Mouse (Mus musculus): ENCODE data around the gene Tjap1.

Gene Tjap1

DNA sequence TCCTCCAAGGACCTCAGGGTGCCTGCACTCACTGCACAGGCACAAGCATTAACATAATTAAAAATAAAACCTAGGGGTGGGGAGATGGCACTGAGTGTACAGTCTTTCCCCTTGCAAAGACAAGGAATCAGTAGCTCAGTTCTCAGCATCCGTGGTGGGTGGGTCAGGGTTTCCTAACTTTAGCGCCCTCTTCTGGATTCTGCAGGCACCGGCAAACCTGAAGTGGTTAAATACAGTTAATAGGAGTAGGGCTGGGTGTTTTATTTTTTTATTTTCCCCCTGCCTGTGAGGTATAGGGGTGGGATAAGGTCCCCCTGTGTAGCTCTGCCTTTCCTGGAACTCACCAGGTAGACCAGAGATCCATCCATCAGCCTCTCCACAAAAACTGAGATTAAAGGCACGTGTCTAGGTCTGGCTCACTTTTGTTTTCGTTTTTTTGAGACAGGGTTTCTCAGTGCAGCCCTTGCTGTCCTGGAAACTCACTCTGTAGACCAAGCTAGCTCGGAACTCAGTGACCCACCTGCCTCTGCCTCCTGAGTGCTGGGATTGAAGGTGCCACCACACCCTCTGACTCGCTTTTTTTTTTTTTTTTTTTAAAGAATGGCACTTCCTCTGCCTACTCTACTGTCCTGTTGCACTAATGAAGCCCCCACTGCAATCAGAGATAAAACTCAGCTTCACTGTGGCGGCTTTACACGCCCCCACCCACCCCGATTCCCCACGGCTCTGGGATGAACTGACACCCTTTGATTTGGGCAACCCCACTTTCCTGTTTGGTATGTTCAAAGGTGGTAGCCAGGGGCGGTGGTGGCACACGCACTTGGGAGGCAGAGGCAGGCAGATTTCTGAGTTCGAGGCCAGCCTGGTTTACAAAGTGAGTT lies 30.0 kb downstream of the Tjap1 start:
- peak; percentile 69 for DNase-seq (ENCODE audit: low spot score)

- DNase-seq (ENCODE audit: low spot score), result no peak
Measured at GRCm38 (mm10) chr17:46251174-46251573, 31.7 kb downstream of the Tjap1 start.

- no peak for DNase-seq (ENCODE audit: low spot score)
Measured at GRCm38 (mm10) chr17:46248189-46248522, 34.7 kb downstream of the Tjap1 start.

DNA sequence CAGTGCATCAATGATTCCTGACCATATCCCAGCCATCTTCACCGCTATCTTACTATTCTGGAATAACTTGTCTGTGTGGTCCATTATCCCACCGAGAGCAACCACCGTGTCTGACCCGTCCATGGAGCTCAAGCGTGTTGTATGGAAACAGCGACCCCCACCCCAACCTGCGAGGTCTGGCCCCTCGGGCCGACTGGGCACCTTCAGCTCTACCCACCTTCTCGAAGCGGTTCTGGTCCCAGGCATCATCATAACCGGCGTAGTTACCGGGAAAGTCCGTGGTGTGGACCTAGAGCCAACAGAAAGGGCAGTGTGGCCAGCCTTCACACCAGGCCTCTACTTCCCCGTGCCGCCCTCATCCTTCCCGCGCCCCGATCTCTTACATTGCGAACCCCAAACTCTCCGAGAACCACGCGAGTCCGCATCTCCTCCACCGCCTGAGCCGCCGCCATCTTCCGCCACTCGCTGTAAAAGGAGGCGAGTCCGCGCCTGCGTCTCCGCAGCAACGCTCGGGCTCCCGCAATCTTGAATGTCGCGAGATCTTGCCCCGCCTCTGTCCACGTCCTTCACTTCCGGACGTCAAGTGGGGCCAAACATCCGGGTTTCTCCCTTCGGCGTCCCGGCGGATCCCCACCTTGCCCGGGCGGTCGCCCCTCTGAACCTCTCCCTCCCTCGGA lies 35.2 kb downstream of the Tjap1 start, which contains the start of the genes Polr1c and Yipf3:
TSS of gene Polr1c (minus strand) at position 543 of the 677 bp plus-strand sequence.
TSS of gene Yipf3 (plus strand) at position 569 of the 677 bp plus-strand sequence.
- peak; percentile 99 for DNase-seq (ENCODE audit: low spot score)

- DNase-seq (ENCODE audit: low spot score), result peak; percentile 3
Measured at GRCm38 (mm10) chr17:46244579-46244978, 38.2 kb downstream of the Tjap1 start.

DNA sequence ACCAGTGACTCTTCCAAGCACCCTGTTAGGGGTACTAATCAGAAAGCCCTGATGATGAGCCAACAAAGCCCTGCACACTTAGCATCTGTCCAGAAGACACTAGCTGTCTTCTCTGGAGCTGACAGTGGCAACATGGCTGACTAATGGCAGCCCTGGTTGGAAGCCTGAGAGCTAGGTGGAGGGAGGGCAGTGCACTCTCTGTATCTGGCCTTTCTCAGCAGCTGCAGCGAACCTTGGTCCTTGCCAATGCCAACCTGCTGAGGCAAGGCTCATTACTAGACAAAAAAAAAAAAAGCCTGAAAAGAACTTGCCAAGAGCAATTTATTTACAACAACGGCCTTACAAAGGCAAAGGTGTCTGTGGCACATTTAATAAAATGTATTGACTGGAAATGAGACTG lies 39.2 kb downstream of the Tjap1 start:
- peak; percentile 11 for DNase-seq (ENCODE audit: low spot score)

DNA sequence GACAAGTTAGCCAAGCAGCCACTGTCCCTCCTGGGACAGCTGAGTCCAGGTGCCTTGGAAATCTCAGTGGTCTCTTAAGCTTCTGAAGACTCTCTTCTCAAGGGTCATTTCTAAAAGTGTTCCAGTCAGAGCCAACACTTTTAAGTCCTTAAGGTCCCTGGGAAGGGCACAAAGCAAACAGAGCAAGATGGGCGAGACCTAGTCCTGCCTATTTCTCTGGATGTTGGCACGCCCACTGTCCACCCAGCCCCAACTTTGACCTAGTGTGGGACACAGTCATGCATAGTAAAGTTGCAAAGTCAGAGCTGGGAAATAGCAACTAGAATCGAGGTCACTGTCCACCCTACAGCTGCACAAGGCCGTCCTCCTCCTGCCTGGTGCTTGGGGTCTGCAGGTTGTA lies 39.8 kb downstream of the Tjap1 start:
- DNase-seq (ENCODE audit: low spot score), result peak; percentile 3

DNA sequence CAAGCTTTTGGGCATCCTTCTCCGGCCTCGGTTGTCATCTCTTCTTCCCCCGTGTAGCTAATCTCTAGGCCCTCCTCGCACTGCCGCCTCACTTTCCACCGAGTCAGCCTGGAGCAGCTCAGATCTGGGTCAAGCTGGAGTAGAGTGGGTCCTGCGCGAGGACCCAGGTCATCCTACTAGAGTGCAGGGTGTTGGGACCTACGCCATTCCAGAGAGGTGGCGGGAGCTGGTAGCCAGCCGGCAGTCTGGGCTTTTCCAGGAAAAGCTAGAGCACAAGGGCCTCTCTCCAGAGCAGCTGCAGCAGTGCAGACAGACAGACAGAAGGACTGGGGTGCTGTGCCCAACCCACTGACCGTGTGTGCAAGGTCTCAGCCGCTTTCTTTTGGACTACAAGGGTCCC lies 40.6 kb downstream of the Tjap1 start:
- no peak for DNase-seq (ENCODE audit: low spot score)

GRCm38 (mm10) chr17:46241471-46241870 lies 41.4 kb downstream of the Tjap1 start:
- DNase-seq (ENCODE audit: low spot score), result no peak

- peak; percentile 6 for DNase-seq (ENCODE audit: low spot score)
Measured at GRCm38 (mm10) chr17:46239516-46240114, 43.2 kb downstream of the Tjap1 start.

- no peak for DNase-seq (ENCODE audit: low spot score)
Measured at GRCm38 (mm10) chr17:46237480-46237879, 45.3 kb downstream of the Tjap1 start.

DNA sequence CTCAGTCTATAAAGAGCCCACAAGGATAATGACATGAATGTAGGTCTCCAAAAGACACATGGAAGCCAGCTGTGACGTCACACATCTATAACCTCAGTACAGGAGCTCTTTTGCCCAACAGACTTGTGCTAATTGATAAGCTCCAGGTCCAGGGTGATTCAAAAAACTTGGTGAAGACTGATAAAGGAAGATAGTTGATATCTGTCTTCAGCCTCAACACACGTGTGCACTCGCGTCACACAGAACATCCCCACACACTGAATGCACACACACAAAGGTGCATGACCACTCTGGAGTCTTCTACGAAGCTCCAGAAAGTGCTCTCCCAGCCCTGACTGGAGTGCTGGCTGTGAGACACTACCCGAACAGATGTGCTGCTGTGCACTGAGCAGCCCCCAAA lies 45.7 kb downstream of the Tjap1 start:
- no peak for DNase-seq (ENCODE audit: low spot score)

DNA sequence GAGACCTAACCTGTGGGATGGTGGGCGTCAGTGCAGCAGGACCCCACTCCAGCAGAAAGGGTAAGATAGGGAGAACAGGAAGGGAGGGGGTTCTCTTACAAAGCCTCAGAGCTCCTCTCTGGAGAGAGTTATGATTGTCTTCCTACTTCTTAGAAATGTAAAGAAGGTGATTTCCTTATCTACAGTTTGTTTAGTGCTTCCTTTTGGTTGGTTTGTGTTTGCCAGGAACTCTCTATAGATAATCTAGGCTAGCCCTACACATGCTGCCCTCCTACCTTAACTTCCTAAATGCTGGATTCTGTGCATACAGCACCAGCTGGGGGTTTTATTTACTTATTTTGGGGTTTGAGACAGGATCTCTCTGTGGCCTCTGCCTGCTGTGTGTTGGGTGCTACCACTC lies 46.8 kb downstream of the Tjap1 start:
- DNase-seq (ENCODE audit: low spot score), result no peak

GRCm38 (mm10) chr17:46227576-46227975 lies 55.2 kb downstream of the Tjap1 start:
- no peak for DNase-seq (ENCODE audit: low spot score)

DNA sequence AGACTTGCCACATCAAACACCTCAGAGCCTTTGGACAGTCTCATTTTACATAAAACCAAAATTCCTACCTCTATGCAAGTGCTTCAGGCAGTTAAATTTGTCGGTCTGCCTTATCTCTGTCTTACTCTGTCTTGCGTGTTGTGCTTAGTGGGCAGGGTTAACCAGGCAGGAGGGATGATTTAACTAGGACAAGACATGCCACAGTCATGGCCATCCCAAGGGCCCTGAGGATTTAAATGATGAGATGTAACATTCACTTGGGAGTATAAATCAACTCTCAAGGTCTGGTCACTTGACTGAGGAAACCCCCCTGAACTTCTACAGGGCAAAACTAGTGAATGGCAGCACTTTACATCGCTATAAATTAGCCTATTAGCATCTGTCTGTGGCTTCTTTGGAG lies 61.2 kb downstream of the Tjap1 start:
- DNase-seq (ENCODE audit: low spot score), result no peak

- no peak for DNase-seq (ENCODE audit: low spot score)
Measured at GRCm38 (mm10) chr17:46210550-46210949, 72.3 kb downstream of the Tjap1 start.
